Mouse (Mus musculus) lung, postnatal 0 days (tissue): ENCODE data around the gene Bcdin3d. TPM values are rescaled to one million over a fixed set of nuclear protein-coding genes. Genes with fewer than 3 reads are reported as not detected.

ENCODE experiments used
- ATAC-seq: fragments of 200-750 bp; cut with Nextera tagmentation; 2 replicates; pipeline ENCODE4 v1.8.0; 2017; ENCODE audit warnings: moderate library complexity
- DNase-seq: peaks from one replicate; pipeline ENCODE4 v3.0.0-alpha.2; 2016; ENCODE audit warnings: low spot score
- H3K27ac ChIP-seq: fragments of 300-500 bp; sonication (generic); 2 replicates; pipeline ENCODE4 v1.5.1; 2014; ENCODE audit warnings: antibody characterized with exemption, mild to moderate bottlenecking, low read length, mixed read lengths
- H3K27me3 ChIP-seq: fragments of 300-500 bp; sonication (generic); replicated peaks from 2 replicates; pipeline ENCODE4 v1.6.1; 2014; ENCODE audit warnings: low read length, mixed read lengths; ENCODE audit not compliant: insufficient read depth
- H3K36me3 ChIP-seq: fragments of 300-500 bp; sonication (generic); 2 replicates; pipeline ENCODE4 v1.6.1; 2014; ENCODE audit warnings: low read length, mixed read lengths; ENCODE audit not compliant: insufficient read depth
- H3K4me1 ChIP-seq: fragments of 300-500 bp; sonication (generic); 2 replicates; pipeline ENCODE4 v1.6.1; 2014; ENCODE audit warnings: antibody characterized with exemption, low read depth, low read length, mixed read lengths; ENCODE audit not compliant: insufficient read depth
- H3K4me2 ChIP-seq: fragments of 300-500 bp; sonication (generic); replicated peaks from 2 replicates; pipeline ENCODE4 v1.6.1; 2014; ENCODE audit warnings: low read depth, mild to moderate bottlenecking, low read length, moderate library complexity, mixed read lengths
- H3K4me3 ChIP-seq: fragments of 300-500 bp; sonication (generic); 2 replicates; pipeline ENCODE4 v1.5.1; 2014; ENCODE audit warnings: low read depth, low read length
- H3K9ac ChIP-seq: fragments of 300-500 bp; sonication (generic); replicated peaks from 2 replicates; pipeline ENCODE4 v1.6.1; 2014; ENCODE audit warnings: low read depth, mild to moderate bottlenecking
- H3K9me3 ChIP-seq: fragments of 300-500 bp; sonication (generic); 2 replicates; pipeline ENCODE4 v1.6.1; 2016; ENCODE audit warnings: low read length, mixed read lengths
- CTCF ChIP-seq: IDR thresholded peaks from 2 replicates; pipeline ENCODE4 v1.5.1; 2016; ENCODE audit warnings: antibody characterized with exemption, mild to moderate bottlenecking
- EP300 ChIP-seq: IDR thresholded peaks from 2 replicates; pipeline ENCODE4 v1.6.1; 2016; ENCODE audit warnings: antibody characterized with exemption, mild to moderate bottlenecking, control low read depth
- WGBS: fragments of 180-500 bp; shearing (Covaris S2); extraction: QIAGEN DNeasy Blood & Tissue Kit; methylation state at CpG from one replicate; pipeline ENCODE4 v1.1.7; 2014; 5-methylcytosine and 5-hydroxymethylcytosine counted together
- polyA plus RNA-seq: library from polyadenylated mRNA; unstranded; fragments of >200 nt; fragmentation: Nextera tagmentation; extraction: Ambion mirVana; gene quantifications from 2 replicates; pipeline ENCODE4 v1.2.1, GENCODE M21; 2015

Bcdin3d gene
- polyA plus RNA-seq, 1 experiment from 2014 or later: 11.5 TPM

DNA sequence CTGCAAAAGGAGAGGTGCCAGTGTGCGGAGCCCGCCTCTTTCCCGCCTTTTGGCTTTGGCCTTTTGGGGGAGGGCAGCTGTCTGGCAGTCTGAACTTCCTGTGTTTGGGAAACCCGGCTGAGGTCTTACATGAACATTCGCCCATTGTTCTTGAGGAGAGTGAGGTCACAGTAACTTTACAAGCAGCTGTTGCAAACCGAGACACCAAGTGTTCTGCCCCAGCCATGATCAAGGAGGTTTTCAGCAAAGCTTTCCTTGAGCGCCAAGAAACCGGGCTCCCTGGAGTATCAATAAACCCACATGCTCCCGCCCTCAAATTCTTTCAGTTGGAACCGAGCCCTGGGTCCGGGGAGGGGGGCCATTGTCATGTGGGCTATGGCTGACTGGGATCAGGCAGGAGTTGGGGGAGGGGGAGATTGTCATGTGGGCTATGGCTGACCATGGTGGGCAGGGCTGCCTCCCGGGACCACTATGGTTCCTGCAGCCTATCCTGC, 54.0 kb downstream of the Bcdin3d start:
- WGBS: 1% methylated on average over 12 of the region's 12 CpGs
- DNase-seq (peak; percentile 93), ATAC-seq (peak; percentile 71)
- Histone ChIP-seq H3K4me2 (peak overlapping the region; percentile 45), H3K9me3 (no peaks in the 10 kb centered on the region), H3K4me1 (peaks cover 11% of the 10 kb centered on the region), H3K27ac (peak overlapping the region; percentile 94), H3K9ac (no peak overlapping the region), H3K4me3 (no peak overlapping the region), H3K27me3 (no peaks in the 10 kb centered on the region), H3K36me3 (0 out of 2 replicates have a peak, but pooled peaks cover 8% of the 10 kb centered on the region)
- TF ChIP-seq EP300 (peak; percentile 58), CTCF (no peak)

DNA sequence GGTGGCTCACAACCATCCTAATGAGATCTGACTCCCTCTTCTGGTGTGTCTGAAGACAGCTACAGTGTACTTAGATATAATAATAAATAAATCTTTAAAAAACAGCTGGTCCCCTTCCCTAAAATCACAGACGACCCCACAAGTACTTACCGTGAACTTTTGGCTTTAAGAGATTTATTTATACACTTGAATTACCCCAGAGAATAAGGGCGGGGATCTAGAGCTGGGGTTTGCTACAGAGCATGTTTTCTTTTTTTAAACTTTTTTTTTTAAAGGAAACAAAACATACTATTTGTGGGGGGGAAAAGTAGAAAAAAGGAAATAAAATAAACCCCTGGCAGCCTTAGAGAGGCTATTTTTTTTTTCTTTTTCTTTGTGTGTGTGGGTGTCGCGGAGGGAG, 54.4 kb downstream of the Bcdin3d start:
- Histone ChIP-seq H3K36me3 (0 out of 2 replicates have a peak, but pooled peaks cover 8% of the 10 kb centered on the region), H3K9ac (no peak overlapping the region), H3K4me2 (peak overlapping the region; percentile 45), H3K27me3 (no peaks in the 10 kb centered on the region), H3K4me3 (no peak overlapping the region), H3K4me1 (peaks cover 11% of the 10 kb centered on the region), H3K9me3 (no peaks in the 10 kb centered on the region), H3K27ac (peak overlapping the region; percentile 94)
- ATAC-seq: no peak
- WGBS: 4% methylated on average over 5 of the region's 5 CpGs
- DNase-seq: no peak
- TF ChIP-seq EP300: no peak
- peak; percentile 26; the same call in 1 of the 2 replicates for TF ChIP-seq CTCF

Other genes starting within 250 kb of the Bcdin3d start
- gene Kcnh3, start 249.9 kb downstream of the Bcdin3d start, polyA plus RNA-seq: 0.21 and 0.63 TPM in 2 replicates
- 96.9 and 102 TPM in 2 replicates for gene Mcrs1, start 222.8 kb downstream of the Bcdin3d start, polyA plus RNA-seq
- 37.1 and 39.9 TPM in 2 replicates for gene Prpf40b, start 179.6 kb downstream of the Bcdin3d start, polyA plus RNA-seq
- 0.07 TPM in 1 of 2 replicates, not detected in the other for gene Fam186b, start 178.8 kb downstream of the Bcdin3d start, polyA plus RNA-seq
- gene Fmnl3, start 104.2 kb downstream of the Bcdin3d start, polyA plus RNA-seq: 25.8 and 30.7 TPM in 2 replicates
- 669 and 693 TPM in 2 replicates for gene Tmbim6, start 81.8 kb downstream of the Bcdin3d start, polyA plus RNA-seq
- gene Nckap5l, start 17.0 kb downstream of the Bcdin3d start, polyA plus RNA-seq: 5.2 and 6.0 TPM in 2 replicates
- 0.81 and 0.95 TPM in 2 replicates for gene Faim2, start 53.4 kb upstream of the Bcdin3d start, polyA plus RNA-seq
- not detected in 2 replicates for gene Aqp2, start 104.3 kb upstream of the Bcdin3d start, polyA plus RNA-seq
- 551 and 593 TPM in 2 replicates for gene Aqp5, start 116.1 kb upstream of the Bcdin3d start, polyA plus RNA-seq
- not detected in 2 replicates for gene Aqp6, start 126.7 kb upstream of the Bcdin3d start, polyA plus RNA-seq
- gene Racgap1, start 176.9 kb upstream of the Bcdin3d start, polyA plus RNA-seq: 7.5 and 10.9 TPM in 2 replicates
- 1.3 TPM in 2 replicates for gene Asic1, start 195.6 kb upstream of the Bcdin3d start, polyA plus RNA-seq
- 19.7 and 20.4 TPM in 2 replicates for gene Smarcd1, start 227.4 kb upstream of the Bcdin3d start, polyA plus RNA-seq
- 3.2 TPM in 1 of 2 replicates, not detected in the other for gene Gm17349, start 230.8 kb upstream of the Bcdin3d start, polyA plus RNA-seq
- 10.0 and 13.2 TPM in 2 replicates for gene Gpd1, start 242.8 kb upstream of the Bcdin3d start, polyA plus RNA-seq